Mouse (Mus musculus): Measurements from ENCODE around the gene Nsmce4a.
"Not testable (repeated sequence)": the region's sequence is repeated elsewhere in the genome, so short reads cannot be mapped to it uniquely, and the experiment has no call there.

The Nsmce4a gene

GRCm38 (mm10) chr7:130572821-130573220, at the start of gene Nsmce4a:
Nsmce4a (minus strand) TSS chr7:130573118.
- DNase-seq, result no peak

- DNase-seq, result no peak
These were observed 49.4 kb upstream of the Nsmce4a start for GRCm38 (mm10) chr7:130622359-130622758.

DNA sequence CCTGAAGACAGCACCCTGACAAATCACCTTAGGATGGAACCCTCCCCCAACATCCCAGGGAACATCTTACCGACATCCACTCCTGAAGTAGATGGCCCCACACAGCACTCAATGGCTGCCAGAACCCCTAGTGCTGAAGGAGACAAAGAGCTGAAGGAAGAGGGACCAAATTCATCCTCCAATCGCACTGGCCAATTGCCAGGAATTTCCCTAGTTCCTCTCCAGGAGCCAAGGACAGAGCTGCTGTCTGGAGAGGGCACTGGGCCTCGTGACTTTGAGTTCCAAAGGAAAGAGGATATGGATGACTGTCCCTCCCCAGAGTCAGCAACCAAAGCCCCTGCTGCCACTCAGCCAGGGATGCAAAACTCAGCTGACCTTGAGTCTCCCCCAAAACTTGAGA, 49.0 kb upstream of the Nsmce4a start:
- DNase-seq, result no peak

GRCm38 (mm10) chr7:130621068-130621467, 48.1 kb upstream of the Nsmce4a start:
- no peak for DNase-seq

- DNase-seq, result no peak
These were observed 44.7 kb upstream of the Nsmce4a start for GRCm38 (mm10) chr7:130617591-130617990.

GRCm38 (mm10) chr7:130613973-130614372, 41.1 kb upstream of the Nsmce4a start:
- no peak for DNase-seq

GRCm38 (mm10) chr7:130606958-130607357, 34.0 kb upstream of the Nsmce4a start:
- no peak for DNase-seq

DNA sequence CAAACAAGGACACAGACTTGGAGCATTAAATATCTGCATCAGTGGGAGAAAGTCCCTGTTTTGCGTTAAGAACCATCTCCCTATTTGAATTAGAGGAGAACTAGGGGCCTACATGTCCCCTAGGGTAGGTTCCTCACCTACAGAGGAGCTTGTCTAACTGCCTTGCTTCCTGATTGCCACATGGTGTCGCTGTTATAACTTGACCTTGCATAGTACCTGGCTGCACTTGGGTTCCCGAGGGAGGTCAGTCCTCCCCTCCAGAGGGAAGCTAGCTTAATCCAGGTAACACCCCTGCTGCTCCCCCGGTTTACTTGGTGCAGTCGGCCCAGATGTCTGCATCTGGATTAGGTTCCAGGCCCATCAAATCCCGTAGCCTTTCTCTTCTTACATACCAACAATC, 32.2 kb upstream of the Nsmce4a start:
- no peak for DNase-seq

DNA sequence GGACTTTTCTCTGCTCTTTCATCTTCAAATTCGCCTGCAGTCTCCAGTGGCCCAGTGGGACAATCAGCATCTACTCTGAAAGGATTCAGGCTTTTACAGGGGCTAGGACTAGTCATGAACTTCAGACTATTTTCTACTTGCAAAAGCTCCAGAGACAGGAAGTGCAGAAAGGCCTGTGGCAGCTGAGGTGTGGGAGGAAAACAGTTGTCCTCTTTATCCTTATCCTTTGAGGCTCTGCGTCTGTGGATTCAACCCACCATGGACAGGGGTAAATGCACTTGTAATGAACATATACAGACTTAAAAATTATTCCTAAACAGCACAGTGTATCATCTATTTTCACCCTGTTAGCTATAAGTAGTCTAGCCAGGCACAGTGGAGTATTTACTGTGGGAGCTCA, 31.5 kb upstream of the Nsmce4a start:
- DNase-seq, result peak; percentile 57

GRCm38 (mm10) chr7:130603556-130603955, 30.6 kb upstream of the Nsmce4a start:
- DNase-seq, result peak; percentile 83

GRCm38 (mm10) chr7:130602804-130603203, 29.9 kb upstream of the Nsmce4a start:
- DNase-seq, result no peak

DNA sequence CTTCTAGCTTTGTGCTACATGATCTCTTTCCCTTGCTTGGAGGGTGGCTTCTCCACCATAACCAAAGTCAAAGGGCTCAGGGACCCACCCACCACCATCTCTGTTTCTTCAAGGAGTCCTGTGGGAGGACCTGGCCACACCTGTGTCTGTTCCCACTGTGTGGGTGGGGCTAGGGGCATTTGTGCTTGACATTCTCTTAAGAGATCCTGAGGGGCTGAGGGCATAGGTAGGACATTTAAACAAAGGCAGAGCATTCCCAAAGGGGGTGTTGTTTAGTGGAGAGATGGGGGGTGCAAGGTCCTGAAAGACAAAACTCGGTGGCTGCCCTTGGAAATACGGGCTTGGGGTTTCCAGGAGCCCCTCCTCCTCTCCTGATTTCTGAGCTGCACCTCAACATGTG, 27.6 kb upstream of the Nsmce4a start:
- no peak for DNase-seq

GRCm38 (mm10) chr7:130600074-130600473, 27.2 kb upstream of the Nsmce4a start:
- DNase-seq, result no peak

- DNase-seq, result no peak
These were observed 24.6 kb upstream of the Nsmce4a start for GRCm38 (mm10) chr7:130597546-130597945.

- DNase-seq, result not testable (repeated sequence)
These were observed 23.3 kb upstream of the Nsmce4a start for GRCm38 (mm10) chr7:130596079-130596855.

- not testable (repeated sequence) for DNase-seq
These were observed 20.7 kb upstream of the Nsmce4a start for GRCm38 (mm10) chr7:130593375-130594239.

- not testable (repeated sequence) for DNase-seq
These were observed 20.1 kb upstream of the Nsmce4a start for GRCm38 (mm10) chr7:130592975-130593374.

DNA sequence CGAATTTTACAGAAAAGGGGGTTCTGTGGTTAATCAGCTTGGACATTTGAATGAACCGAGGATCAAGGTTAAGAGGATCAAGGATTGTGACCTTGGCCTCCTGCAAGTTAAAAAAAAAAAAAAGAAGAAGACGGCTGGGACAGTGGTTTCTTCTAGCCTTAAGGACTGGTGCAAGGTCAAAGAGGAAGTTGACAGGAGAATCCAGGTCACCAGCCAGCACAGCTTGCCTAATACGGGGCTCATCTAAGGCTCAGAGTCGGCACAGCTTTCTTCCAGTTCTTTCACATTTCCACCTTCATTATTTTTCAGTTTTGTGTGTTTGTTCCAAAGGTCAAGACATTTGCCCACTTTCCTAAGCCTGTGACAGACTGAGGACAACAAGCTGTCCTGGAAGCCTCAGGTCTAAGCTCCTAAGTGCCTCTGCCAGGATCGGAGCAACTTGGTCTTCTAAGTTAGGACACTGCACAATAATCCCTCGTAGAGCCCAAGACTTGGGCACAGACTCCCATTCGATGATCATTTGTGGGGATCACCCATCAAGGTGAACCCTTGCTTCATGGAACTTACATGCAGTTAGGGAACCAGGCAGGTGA, 18.0 kb upstream of the Nsmce4a start:
- no peak for DNase-seq

DNA sequence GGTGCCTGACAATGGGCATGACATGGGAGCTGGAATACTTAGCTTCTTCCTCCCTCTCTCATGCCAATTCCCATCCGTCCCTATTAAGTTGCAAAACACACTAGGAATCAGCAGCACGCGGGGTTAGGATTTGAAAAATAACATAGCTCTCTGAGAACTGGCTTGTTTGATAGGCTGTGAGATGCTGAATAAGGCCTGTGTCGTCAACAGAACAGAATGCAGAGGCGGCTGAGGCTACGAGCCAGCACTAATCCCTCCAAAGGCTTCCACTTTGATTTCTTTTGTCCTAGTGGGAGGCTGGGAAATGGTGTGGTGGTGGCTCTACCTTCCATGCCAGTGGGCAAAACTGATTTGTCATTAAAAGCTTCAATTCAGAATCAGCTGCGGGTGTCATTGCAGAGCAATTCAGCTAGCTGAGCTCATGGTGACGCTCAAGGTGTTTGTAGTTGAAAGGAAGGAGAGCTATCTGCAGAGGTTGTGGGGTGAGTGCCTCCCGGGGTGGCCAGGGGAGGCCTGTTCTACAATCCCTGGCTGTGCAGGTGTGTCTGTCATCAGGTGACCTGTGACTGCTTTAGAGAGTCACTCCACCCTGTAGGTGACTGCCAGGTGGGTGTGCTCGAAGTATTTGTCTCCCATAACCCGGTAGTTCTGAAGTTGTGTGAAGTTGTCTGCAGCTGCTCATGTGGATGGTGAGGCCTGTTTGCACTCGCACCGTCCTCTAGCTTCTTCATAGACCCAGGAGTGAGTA, 17.3 kb upstream of the Nsmce4a start:
- DNase-seq, result peak; percentile 43

- no peak for DNase-seq
These were observed 13.7 kb upstream of the Nsmce4a start for GRCm38 (mm10) chr7:130586521-130587072.

- no peak for DNase-seq
These were observed 5.7 kb upstream of the Nsmce4a start for GRCm38 (mm10) chr7:130578607-130579006.

DNA sequence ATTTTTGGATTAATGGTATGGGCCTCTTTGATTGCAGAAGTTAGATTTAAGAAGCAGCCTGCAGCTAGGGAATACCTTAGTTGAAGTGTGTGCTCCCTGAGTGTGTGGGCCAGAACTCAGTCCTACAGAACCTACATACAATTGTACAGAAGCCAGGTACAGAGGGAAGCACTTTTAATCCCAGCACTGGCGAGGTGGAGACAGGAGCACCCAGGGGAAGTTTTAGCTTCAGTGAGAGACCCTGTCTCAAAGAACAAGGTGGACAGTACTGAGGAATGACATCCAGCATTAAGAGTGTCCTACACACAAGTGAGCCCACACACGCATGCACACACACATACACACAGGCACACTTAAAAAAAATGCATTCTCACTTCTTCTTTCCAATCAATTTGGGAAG, 5.1 kb upstream of the Nsmce4a start:
- no peak for DNase-seq
